Mouse (Mus musculus): ENCODE data around the gene Ttll8.

Gene Ttll8

DNA sequence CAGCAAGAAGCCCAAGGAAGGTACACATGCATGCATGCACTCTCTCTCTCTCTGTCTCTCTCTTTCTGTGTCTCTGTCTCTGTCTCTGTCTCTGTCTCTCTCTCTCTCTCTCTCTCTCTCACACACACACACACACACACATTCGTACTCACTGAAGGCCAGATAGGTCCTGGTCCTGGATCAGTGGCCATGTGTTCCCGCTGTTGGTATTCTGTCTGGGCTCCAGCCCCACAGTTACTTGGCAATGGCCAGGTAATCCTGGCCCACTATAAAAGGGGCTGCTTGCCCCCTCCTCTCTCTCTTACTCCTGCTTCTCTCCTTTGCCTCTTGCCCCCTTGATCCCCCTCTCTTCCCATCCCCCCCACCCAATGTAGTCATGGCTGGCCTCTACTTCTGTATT is 113.1 kb downstream of the Ttll8 start:
- DNase-seq (ENCODE audit: low spot score in 2 of 2): no peak

Data from frontal cortex, postnatal 10 days (tissue).